Mouse (Mus musculus): ENCODE data around the gene Dhrs3.

Gene Dhrs3

GRCm38 (mm10) chr4:144892133-144892936 lies at the start of gene Dhrs3:
TSS of gene Dhrs3 (plus strand) at chr4:144892827.
- DNase-seq, result peak; percentile 59 to 68

DNA sequence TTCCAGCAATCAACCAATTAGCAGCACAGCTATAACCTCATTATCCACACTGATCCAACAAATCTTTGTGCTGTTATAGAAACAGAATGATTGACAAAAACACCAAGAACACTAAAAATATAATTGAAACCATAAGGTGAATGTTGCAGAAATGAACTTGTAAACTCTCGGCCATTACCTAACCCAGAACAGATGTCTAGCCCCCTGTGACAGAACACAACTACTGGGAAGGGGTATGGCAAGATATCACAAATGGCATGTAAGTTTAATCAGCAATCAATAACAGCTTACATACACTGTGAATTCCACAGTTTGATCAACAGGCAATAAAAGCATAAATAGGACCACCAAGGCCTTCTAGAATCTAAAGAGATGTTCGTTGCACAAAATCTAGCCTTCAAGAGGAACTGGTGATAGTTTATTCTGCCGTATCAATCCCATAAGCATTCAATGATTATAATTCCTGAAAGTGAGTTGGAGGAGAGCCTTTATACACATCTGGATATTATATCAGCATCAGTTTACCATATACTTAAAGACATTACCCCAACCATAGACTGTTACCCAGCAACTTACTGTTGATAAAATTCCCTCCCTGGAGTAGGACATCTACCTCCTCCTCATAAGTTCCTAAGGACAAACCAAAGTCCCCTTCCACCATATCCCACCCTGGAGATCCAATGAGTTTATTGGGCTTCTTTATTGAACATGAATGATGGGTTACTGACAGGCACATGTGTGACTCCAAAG lies 30.7 kb upstream of the Dhrs3 start:
- DNase-seq, result no peak

- no peak for DNase-seq
These were observed 24.7 kb upstream of the Dhrs3 start for GRCm38 (mm10) chr4:144867926-144868325.

DNA sequence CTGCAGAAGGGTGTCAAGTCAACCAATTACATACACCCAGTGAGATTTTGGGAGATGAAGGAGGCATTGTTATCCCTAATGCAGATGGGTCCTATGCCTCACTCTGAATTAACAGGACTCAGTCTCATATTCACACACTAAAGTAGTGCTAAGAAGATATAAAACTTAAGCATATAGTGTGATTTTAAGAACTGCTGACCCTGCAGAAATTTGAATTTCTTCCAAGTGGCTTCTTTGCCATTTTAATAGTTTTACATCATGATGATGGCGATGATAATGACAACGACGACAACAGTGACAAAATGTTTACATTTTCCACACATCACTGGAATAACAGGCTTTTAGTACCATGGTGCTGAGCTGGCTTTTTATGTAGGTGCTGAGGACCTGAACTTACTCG lies 24.0 kb upstream of the Dhrs3 start:
- DNase-seq, result no peak

GRCm38 (mm10) chr4:144872905-144873304 lies 19.7 kb upstream of the Dhrs3 start:
- no peak for DNase-seq

DNA sequence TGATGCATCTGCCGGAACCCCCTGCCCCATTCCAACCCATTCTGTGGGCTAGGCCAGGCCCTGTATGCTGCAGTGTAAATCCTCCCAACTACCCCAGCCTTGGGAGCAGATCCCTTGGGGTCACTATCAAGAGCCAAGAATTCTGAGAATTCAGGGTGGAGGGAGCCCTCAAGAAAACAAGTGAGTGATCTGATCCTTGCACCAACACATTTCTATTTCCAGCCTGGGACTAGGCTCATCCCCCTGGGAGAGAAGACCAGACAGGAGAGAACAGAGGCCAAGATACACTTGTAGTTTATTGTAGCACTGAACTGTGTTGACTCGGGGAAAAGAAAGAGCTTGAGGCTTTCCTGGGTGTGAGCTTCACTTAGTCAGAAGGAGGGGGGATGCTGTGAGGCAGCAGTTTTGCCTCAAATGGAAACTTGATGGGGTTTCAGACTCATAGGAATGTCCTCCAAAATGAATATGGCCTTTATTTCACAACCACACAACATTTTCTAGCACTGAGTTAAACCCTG lies 17.0 kb upstream of the Dhrs3 start:
- no peak for DNase-seq

GRCm38 (mm10) chr4:144879549-144879948 lies 13.1 kb upstream of the Dhrs3 start:
- no peak for DNase-seq

DNA sequence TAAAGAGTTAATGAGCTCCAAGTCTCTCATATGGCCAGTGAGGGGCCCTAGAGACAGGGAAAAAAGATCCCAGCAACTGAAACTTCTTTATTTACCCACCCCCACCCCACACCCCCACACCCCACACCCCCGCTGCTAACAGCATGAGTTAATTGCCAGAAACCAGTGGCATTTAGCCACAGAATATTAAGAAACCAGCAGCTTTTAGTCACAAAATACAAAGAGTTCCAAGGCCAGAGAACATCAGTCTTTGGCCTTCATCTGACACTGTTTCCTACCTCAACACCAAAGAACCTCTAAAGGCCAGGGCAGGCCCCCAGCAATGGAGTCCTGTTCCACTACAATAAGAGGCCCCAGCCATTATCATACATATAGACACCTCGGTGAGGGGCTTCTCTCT lies 11.3 kb upstream of the Dhrs3 start:
- DNase-seq, result no peak

DNA sequence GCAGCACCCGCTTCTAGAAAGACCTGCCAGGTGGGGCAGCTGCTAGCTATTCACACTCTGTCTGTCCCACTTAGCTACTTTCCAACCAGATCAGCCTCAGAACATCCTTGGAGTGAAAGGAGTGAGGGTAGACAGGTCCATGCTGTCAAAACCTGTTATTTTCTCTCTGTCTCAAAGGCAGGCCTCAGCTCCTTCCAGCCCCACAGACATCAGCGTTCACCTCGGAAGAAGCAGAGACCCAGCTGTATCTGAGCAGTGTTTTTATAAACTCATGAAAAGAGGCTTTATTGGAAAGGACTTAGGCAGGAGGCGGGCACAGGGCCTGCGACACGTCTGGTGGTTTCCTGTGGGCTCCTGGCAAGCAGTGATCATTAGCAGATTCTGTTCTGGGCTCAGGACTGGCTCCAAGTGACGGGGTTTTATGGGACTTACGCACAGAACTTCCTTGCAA lies 9.7 kb upstream of the Dhrs3 start:
- peak in 1 of 2 experiments; percentile 17 for DNase-seq

GRCm38 (mm10) chr4:144886460-144886859 lies 6.2 kb upstream of the Dhrs3 start:
- DNase-seq, result peak in 1 of 2 experiments; percentile 26

- peak in 1 of 2 experiments; percentile 21 for DNase-seq
These were observed 3.9 kb upstream of the Dhrs3 start for GRCm38 (mm10) chr4:144888750-144889149.

GRCm38 (mm10) chr4:144889505-144890301 lies 2.9 kb upstream of the Dhrs3 start:
- no peak for DNase-seq

GRCm38 (mm10) chr4:144890690-144891120 lies 1.9 kb upstream of the Dhrs3 start:
- peak; percentile 58 to 65 for DNase-seq

- DNase-seq, result peak in 1 of 2 experiments; percentile 11
These were observed 1.4 kb upstream of the Dhrs3 start for GRCm38 (mm10) chr4:144891121-144891711.

DNA sequence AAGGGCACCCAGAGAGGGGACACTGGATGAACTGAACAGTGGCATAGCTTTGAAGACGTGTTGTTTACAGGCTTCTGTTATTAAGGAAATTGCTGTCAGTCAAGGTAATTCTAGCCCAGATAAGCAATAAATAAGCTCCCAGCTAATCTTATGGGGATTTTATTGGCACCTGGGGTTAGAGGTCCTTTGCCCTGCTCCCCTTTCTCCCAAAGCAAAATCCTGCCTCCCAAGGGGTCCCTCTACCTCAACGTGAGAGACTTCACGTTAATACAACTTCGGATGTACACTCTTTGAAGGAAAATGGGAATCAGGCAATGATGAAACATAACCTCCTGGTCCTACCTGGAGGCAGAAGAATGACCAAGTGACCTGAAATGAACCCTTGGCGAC lies 889 bp upstream of the Dhrs3 start:
- no peak for DNase-seq

DNA sequence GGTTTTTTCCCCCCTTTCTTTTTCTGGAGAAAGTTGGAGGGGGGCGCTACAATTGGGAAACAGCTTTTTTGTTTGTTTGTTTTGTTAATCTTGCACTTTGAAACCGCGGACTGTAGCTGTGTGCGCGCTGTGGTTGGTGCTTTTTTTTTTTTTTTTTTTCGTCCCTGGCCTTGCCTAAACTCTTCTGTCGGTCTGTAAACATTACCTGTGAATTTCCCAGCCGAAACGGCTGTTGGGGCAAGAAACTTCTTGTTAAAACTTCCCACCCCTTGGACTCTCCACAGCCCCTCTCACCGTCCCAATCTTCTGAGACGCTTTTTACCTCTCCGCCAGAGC lies 278 bp downstream of the Dhrs3 start:
- DNase-seq, result no peak

- peak; percentile 51 to 59 for DNase-seq
These were observed 1.2 kb downstream of the Dhrs3 start for GRCm38 (mm10) chr4:144893561-144894486.

- DNase-seq, result peak in 1 of 2 experiments; percentile 17
These were observed 2.0 kb downstream of the Dhrs3 start for GRCm38 (mm10) chr4:144894487-144895210.

DNA sequence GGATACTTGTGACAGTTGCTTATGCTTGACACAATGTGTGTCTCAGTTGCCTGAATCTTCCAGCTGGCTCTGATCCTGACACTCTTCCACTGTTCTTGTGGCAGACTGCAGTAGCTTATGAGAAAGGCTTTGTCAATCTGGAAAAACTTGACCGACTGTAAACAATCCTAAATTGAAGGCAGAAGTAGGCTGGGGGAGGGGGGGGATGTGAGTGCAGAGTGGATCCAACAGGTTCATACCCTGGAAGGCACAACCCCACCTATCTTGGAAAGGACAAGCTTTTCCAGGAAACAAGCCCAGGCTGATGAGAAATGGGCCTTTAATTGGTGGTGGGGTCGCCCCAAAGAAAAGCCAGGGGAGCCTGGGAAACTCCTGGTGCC lies 2.6 kb downstream of the Dhrs3 start:
- DNase-seq, result no peak

DNA sequence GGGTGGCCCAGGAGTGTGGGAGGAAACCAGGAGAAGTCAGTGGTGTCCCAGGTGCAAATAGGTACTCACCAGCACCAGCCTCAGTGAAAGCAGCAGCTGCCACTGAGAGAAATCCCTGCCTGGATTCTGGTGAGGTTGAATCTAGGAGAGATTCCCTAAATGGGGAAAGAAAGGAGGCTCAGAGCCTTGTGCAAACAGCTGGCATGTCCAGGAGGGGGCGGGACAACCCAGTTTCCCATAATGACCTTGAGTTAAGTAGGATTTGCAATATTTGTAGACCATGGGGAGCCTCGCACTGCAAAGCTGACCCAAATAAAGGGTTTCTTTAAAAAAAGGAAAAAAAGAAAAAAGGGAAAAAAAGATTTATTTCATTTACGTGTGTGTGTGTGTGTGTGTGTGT lies 3.7 kb downstream of the Dhrs3 start:
- DNase-seq, result peak in 1 of 2 experiments; percentile 28

Measured in cerebellum, postnatal 25 days (tissue).